Mouse (Mus musculus): ENCODE measurements around the gene Olr1.
"Not testable (repeated sequence)": the region's sequence is repeated elsewhere in the genome, so short reads cannot be mapped to it uniquely, and the experiment has no call there.

Olr1 gene

GRCm38 (mm10) chr6:129512868-129513267 is 5.9 kb upstream of the Olr1 start:
- no peak for DNase-seq (ENCODE audit: low read depth in 1 of 2, low spot score in 2 of 2)

DNA sequence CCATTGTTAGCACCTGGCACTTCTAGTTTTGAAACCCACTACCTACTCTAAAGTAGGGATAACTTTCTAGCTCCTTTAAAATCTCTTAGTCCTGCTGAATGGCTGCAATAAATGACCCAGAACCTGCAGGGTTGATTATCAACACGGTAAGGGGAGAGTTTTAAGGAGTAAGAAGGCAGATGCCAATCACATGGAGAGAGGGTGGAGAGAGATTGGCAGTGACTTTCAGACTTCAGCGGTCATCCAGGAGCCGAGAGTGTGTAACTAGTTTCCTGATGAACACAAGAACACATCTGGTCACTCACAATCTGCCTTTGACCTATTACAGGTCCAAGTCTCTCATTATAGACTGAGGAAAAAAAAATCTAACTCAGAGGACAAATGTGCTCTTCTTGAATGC is 5.4 kb upstream of the Olr1 start, which contains the start of gene Tmem52b:
Tmem52b (plus strand) TSS at position 189 of the 400 bp plus-strand sequence.
- no peak for DNase-seq (ENCODE audit: low read depth in 1 of 2, low spot score in 2 of 2)

DNA sequence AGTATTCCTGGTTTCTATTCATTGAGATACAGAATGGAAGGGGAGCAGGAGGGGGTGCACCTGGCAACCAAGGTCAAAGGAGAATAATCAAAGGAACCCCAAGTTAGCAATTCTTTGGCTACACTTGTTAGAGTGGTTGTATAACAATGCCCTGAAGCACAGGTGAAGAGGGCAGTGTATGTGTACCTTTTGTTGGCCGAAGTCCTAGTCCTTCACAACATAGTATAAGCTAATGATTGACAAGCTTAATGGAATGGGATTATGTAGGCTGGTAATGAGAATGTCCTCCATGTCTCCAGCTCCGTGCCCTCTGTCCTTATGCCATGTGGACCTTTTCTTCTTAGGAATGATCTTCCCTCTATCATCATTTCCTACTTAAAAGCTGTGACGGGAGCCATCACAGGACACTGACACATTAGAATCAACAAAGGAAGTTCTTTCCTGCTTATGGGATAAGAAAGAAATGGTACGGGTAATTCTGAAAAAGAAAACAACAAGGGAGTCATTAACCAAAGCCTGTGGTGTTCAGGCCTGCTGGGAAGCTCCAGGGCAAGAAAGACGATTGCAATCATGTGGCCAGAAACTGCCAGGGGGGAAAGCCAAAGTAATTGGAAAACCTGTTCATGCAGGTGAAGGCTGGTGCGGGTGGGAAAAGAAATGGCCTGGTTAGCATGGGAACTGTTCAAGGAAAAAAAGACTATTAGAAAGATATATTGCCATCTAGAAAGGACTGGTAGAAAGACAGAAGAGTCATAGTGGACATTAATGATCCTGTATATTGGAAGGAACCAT is 3.4 kb upstream of the Olr1 start:
- no peak for DNase-seq (ENCODE audit: low read depth in 1 of 2, low spot score in 2 of 2)

DNA sequence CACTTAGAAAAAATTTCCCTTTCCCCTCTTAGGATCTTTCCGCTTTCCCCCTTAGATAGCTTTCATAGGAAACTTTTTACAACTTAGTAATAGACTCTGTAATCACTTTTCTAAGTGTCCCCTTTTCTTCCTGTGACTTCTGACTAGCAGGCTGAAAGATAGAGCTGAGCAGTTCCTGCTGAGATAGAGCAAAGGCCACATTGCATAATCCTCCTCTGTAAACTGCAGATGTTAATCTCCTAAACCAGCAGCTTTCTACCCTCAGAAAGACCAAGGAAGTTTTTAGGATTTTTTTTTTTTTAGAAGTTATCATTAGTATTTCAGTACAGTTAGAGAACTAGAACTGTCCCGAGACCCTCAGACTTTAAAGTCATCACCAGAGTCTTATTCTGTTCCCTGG is 3.5 kb downstream of the Olr1 start:
- no peak for DNase-seq (ENCODE audit: low read depth in 1 of 2, low spot score in 2 of 2)

DNA sequence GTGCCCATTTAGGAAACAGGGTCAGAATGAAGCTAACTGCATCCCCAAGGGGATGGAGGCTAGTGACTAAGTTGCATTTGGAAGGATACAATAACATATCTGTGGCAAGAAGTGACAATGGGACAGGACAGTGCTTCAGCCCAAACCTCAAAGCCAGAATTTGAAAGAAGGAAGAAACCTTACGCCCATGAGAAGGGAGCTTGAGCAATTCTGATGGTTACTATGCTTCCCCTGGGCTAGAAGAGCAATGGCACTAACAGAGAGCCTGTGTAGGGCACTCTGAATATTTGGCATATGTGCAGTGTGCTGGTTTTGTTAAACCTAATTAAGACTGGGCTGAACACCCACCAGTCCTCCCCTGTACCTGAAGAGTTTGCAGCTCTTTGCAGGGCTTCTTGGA is 7.4 kb downstream of the Olr1 start:
- not testable (repeated sequence) for DNase-seq (ENCODE audit: low read depth in 1 of 2, low spot score in 2 of 2)

GRCm38 (mm10) chr6:129497345-129498218 is 9.4 kb downstream of the Olr1 start:
- DNase-seq (ENCODE audit: low read depth in 1 of 2, low spot score in 2 of 2), result no peak

DNA sequence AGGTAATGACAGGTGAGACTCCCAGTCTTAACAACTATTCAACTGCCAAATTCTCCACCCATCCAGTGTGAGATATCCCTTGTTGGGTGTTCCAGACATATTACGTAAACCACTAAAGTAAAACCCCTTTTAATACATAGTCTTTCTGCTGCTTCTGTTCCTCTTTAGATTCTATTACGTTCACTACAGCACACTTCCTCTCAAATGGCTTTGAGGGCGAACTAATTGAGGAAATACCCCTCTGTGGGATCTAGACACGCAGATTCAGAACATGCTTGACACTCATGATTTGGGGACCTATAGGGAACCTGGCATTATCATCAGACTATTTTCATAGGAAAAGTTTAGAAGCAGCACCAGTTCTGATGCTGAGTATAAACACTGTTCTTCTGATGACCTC is 12.0 kb downstream of the Olr1 start:
- DNase-seq (ENCODE audit: low read depth in 1 of 2, low spot score in 2 of 2), result no peak

DNA sequence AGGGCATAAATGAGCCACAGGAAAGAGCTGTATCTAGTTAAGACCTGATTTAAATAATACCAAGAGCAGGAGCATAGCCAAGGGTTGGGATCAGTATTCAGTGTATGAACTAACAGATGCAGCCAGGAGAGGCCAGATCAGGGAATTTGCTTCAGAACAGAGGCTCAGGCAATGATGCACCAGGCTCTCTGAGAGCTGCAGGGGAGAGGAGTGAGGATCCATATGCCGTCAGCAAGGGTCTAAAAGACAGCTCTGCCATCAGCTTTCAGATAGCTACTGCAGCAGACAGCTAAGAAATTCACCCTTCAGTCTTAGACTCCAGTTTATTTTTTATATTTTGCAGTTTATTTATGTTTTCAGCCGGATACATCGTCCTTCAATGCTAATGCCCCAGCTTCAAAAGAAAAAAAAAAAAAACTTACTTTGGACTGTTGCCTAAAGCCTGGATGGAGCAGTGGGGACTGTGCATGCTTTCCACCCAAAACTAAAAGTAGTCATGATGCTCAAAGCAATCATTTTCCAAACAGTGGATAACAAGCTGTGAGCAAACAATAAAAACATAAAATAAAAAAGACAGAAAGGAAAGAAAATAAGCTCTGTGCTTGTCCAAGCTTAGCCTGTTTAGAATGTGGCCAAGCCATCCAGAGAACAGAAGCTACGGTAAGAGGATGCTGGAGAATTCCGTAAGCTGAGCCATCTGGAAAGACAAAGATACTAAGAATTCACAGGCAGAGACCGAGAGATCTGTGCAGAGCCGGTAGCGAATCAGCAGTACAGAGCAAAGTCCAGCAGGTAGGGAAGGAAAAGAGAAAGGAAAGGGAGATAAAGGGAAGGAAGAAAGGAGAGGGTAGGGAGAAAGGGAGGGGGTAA is 26.6 kb downstream of the Olr1 start:
- no peak for DNase-seq (ENCODE audit: low read depth in 1 of 2, low spot score in 2 of 2)

DNA sequence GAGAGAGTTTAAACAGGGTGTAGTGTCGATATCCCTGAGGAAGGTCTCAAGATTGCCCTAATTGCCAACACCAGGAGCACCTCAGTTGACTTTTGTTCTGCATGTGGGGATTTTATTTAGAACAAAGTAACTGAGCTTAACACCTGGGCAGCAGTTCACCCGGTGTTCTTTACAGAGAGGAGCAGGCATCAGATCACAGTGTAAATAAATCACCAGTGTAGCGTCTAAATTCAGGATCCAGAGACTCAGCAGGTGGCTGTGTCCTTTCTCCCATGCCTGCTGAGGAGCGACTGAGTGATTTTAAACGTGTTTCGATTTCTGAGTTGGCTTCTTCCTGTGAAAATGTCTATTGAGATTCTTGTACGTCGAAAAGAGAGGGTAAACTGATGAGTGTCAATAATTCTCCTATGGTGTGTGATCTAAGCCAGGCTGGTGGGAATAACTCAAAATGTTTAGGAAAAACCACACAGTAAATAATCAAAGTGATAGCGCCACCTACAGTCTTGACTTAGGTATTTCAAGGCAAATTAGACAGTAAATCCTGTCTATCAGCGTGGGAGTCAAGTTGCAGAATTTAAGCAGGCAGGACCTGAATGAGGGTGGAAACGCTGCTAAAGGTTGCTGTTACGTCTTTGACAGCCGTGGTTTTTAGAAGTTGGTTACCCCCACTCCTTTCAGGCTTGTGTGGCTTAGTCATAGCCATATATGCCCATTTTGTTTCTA is 30.4 kb downstream of the Olr1 start:
- DNase-seq (ENCODE audit: low read depth in 1 of 2, low spot score in 2 of 2), result no peak

DNA sequence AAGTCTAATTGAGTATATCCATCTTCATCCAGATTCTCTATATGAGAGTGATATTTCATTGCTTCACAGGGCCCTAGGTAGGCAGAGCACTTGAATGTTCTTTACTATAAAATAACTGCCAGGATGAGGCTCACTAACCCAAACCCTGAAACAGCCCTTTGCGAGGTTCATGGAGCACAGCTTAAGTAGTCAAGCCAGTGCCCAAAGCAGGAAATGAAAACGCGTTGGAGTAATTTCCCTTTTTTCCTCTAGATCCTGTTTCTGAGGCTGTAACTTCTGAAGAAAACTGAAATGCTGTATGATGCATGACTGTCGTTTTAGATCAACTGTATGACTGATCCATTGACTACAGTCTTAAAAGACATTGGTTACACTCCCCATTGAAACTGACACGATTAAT is 34.3 kb downstream of the Olr1 start:
- peak; percentile 38 to 56 for DNase-seq (ENCODE audit: low read depth in 1 of 2, low spot score in 2 of 2)

DNA sequence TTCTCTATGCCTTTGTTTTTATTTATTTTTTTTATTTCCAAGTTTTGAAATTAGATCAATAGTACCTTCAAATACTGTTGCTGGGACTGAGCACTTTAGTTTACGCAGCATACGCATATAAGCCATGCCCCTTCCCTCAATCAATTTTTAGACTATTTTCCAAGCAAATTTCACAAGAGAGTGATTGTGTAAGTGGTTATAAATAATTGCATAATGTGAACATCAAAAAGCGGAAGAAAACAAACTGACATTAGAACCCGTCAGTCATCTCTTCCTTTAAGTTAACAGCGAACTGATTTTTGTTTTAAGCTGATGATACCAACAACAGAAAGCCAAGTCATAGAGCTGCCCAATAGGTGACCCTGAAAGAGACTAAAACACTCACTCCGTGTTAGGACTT is 35.6 kb downstream of the Olr1 start:
- no peak for DNase-seq (ENCODE audit: low read depth in 1 of 2, low spot score in 2 of 2)

- no peak for DNase-seq (ENCODE audit: low read depth in 1 of 2, low spot score in 2 of 2)
Measured at GRCm38 (mm10) chr6:129451411-129452039, 55.4 kb downstream of the Olr1 start, which contains the start of gene Clec1a. Gene Clec1a (minus strand): TSS chr6:129452000.

GRCm38 (mm10) chr6:129449743-129450142 is 57.2 kb downstream of the Olr1 start:
- no peak for DNase-seq (ENCODE audit: low read depth in 1 of 2, low spot score in 2 of 2)

- DNase-seq (ENCODE audit: low read depth in 1 of 2, low spot score in 2 of 2), result no peak
Measured at GRCm38 (mm10) chr6:129438033-129438432, 68.9 kb downstream of the Olr1 start.

GRCm38 (mm10) chr6:129436025-129436424 is 70.9 kb downstream of the Olr1 start:
- no peak for DNase-seq (ENCODE audit: low read depth in 1 of 2, low spot score in 2 of 2)
